Mouse (Mus musculus): ENCODE data around the gene Nts.
"Not testable (repeated sequence)": the region's sequence is repeated elsewhere in the genome, so short reads cannot be mapped to it uniquely, and the experiment has no call there.

Nts gene

DNA sequence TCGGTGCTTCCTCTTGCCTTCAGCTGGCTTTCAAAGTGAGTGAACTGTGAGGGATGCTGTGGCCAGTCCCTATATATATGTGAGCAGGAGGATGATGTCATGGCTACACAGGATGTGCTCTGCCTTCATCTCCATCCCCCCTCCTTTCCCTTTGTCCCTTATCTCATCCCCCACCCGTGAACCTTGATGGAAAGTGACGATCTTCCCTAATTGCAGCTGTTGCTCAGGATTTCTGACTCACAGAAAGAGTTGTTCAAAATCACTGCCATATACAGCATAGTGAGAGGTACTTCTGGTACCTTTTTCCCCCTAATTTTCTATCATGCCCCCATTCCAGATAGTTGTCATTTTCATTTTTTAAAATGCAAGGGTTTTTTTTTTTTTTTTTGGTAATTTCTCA lies at the start of gene Nts:
Gene Nts, minus strand, starts transcription at position 101 of the 400 bp plus-strand sequence.
- DNase-seq (ENCODE audit: low spot score) = no peak

DNA sequence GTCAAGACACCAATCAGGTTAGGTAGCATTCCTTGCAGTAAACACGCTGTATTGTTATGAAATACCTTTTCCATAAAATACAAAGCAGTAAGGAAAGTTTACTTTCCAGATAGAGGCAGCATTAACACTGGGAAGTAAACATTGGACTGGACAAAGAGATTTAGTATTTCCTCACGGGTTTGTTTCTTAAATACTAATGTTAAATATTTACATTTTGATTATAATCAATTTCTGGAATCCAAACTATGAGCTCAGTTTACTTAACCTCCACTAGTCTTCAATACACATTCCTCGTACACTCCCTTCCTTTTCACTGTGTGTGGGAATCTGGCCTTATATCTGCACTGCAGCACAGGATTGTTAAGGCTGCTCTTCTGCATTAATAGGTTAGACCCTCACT lies 37.6 kb upstream of the Nts start:
- DNase-seq (ENCODE audit: low spot score) = no peak

DNA sequence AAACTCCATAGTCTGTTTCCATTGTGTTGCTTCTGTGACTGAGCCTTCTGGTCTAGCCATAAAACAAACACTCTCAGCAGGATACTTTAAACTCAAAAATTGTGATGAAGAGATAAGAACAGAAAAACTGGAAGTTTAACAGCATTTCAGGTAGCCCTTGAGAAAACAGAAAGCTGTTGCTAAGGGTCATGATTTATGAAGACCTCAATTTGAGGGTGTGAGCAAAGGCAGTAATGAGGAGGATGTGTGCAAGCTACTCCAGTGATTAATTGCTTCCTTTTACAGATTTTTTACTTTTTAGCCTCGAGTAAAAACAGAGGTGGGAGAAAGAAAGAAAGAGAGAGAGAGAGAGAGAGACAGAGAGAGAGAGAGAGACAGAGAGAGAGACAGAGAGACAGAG lies 23.9 kb upstream of the Nts start:
- DNase-seq (ENCODE audit: low spot score) = no peak

DNA sequence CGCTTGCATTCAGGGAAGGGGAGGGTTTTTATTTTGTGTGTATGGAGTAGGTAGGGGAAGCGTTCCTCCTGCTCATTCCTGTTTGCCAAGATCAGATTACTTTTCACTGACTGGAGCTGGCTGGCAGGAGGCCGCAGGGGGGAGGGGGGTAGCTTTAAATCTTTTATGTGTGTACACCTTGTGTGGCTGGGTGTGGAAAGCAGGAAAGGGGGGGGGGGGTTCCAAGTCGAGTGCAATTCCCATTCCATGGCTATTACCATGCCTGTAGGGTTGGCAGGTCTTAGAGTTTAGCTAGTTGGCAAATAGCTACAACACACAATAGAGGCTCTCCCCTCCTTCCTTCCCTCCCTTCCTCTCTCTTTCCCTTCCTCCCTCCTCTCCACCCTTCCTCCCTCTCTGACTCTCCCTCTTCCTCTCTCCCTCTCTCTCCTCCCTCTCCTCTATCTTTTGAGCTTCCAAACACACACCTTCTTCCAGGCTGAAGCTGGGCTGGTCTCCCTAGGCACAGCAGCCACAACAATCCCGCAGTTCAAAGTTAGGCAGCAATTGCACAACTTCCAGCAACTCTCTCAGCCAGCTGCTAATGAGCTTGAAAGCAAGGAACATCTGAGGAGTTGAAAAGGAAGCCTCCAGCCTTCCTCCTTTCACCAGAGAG lies 21.6 kb upstream of the Nts start, which contains the start of gene Rassf9:
Gene Rassf9, plus strand, starts transcription at position 416 of the 655 bp plus-strand sequence.
- DNase-seq (ENCODE audit: low spot score) = no peak

DNA sequence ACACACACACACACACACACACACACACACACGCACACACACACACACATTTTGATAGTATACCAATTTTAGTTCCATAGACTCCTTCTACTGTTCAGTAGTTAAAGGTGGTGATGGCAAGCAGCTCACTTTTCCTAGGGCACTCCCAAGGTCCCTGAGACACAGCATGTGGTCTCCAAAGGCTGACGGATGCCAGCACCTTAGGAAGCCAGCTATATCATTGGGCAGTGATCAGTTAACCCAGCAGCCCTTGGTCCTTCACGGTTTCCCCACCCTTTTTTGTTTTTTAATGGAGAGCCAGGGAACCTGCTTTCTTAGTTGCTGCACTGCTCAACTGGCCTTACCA lies 21.1 kb upstream of the Nts start:
- DNase-seq (ENCODE audit: low spot score) = no peak

DNA sequence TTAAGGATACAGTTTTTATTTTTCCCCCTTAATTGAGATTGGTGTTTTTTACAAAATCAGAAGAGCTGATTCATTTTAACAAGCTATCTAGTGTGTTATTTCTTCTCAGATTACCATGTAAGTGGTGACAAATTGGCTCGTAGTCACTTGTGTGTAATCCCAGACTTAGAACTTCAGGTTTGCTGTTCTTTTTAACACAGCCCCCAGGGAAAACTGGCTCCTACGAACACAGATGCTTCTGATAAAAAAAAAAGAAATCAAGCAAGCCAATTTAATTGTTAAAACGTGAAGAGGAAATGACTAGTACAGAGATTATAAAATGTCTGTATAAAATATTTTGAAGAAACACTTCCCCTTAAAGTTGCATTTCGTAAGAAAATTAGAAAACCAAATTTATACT lies 17.1 kb upstream of the Nts start:
- DNase-seq (ENCODE audit: low spot score) = no peak

DNA sequence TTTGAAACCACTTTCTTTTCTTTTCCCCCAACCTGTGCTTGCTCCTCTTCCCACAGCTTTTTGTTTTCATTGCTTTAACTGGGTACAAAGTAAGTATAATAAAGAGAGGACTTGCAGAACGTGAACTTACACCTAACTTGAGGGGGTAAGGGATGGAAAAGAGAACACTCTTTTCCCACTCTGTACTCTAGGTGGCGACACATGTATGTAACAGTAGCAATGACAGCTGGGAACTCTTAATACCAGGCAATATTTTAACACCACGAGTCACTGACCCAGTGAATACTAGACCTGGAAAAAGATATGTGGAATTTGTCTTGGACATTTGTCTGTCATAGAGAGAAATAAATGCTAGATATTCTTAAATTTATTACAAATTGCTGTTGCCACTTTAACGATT lies 8.5 kb upstream of the Nts start:
- DNase-seq (ENCODE audit: low spot score) = peak; percentile 64

DNA sequence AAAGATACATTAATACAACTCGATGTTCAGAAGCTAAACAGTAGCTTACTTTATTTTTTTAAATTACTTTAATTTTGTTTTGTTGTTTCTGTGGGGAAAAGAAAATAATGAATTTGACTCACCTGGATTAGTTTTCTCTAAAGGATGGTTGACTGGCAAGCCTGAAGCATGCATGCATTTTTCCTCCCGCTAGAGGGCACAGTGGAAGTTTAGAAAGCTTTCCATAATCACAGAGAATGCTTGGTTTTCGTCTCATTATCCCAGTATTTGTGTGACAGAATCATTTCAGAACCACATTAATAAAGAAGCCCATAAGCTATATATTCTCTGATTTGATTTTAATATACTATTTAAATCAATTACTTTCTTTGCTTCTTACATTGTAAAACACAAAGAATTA lies 1.5 kb upstream of the Nts start:
- peak; percentile 78 for DNase-seq (ENCODE audit: low spot score)

DNA sequence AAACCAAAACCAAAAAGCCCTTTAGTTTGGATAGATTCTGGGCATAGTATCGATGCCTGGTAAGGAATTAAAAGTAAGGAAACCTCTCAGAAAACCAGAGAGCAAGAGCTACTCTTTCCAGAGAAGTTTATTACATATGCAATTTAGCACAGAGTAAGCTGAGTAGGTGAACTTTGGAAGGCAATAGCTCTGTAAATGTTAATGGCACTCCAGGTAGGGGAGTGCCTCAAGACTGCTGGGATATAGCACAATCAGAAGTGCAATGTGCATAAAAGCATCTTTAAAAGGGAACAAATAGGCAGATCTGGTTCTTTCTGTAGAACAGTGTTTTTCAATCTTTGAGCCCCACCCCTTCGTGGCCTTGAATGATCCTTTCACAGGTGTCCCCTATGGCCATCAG lies 20.9 kb downstream of the Nts start:
- DNase-seq (ENCODE audit: low spot score) = no peak

DNA sequence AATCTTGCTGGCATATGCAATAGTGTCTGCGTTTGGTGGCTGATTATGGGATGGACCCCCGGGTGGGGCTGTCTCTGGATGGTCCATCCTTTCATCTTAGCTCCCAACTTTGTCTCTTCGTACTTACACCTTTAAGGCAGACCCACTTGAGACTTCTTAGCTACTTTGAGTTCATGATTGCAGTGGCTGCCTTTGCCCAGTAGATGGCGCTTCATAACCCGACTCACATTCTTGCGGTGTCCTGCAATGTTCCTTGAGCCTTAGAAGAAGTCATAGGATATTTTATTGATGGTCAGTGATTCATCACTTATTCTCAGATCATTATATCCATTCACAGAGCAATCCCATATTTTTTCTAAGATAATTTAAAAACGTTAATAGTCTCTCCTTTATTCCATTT lies 38.5 kb downstream of the Nts start:
- DNase-seq (ENCODE audit: low spot score) = peak; percentile 81

DNA sequence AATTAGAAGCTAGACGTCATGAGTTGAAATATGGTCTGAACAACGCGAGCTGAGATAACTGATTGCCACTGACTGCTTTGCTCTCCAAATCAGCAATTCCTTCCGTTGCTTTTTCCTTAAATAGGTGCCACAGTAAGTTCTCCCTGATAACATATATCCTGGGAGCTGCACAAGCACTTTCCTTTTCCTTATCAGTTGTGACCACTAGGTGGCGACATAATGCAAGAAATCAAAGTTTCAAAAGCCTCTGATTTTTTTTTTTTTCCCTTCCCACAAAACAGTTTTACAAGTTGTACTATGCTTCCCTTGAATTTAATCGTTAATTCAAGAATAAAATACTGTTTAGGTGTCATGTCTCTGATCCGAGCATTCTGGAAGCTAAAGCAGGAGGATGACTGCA lies 40.8 kb downstream of the Nts start:
- DNase-seq (ENCODE audit: low spot score) = peak; percentile 87

DNA sequence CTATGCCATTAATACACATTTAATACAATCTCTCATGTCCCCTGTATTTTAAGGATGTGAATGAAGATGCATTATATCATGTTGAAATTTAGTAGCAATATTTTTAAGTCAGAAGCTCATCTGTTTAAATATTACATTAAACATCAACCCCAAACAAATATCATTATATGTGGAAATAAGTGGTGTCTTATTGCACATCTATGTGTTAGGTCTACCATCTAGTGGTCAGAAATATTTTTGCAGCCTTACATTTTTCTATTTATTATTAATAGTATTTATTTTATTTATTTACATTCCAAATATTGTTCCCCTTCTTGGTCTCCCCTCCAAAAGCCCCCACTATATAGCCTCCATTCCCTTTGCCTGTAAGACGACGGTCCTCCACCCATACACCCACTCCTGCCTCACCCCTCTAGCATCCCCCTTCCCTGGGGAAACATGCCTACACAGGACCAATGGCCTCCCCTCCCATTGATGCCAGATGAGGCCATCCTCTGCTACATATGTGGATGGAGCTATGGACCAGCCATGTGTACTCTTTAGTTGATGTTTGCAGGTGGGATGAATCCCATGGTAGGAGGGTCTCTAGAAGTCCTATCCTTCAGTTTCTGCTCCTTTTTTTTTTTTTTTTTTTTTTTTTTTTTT lies 45.3 kb downstream of the Nts start:
- peak; percentile 73 for DNase-seq (ENCODE audit: low spot score)

DNA sequence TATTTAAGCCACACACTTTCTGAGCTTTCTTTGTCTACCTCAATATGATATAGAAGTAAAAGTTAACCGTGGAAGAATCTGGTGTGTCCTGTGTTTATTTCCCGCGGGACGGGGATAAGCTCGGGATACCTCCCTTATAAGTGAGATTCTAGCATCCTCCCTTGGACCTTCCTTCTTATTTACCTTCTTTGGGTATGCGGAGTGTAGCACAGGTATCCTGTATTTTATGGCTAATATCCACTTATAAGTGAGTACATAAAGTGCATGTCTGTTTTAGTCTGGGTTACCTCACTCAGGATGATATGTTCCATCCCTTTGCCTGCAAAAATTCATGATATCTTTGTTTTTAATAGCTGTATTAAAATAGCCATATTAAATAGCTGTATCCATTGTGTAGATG lies 54.8 kb downstream of the Nts start:
- not testable (repeated sequence) for DNase-seq (ENCODE audit: low spot score)

DNA sequence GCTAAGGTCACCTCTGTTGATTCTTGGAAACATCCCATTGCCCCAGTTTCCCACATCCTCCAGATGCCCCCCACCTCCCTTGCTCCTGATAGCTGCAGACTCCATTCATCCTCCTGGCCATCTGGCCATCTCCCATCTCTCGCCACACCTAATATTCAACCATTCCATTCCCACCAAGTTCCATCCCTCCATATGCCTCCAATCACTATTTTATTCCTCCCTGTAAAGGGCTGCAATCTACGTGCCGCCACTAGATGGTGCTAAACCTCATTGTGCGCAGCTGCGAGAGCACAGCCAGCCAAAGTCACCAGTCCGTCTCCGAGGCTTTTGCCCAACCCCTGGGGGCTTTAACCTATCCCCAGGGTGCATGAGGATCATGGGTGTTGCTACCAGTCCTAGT lies 55.2 kb downstream of the Nts start:
- DNase-seq (ENCODE audit: low spot score) = peak; percentile 47
